Mouse (Mus musculus) layer of hippocampus, adult 18-20 months (tissue): ENCODE data around the gene Dcaf11. TPM values are rescaled to one million over a fixed set of nuclear protein-coding genes. Genes with fewer than 3 reads are reported as not detected.

Experiments used
- DNase-seq, 2 experiments: peaks; one replicate each; pipeline ENCODE4 v3.0.0; 2022; ENCODE audit warnings: low spot score in 2 of 2
- total RNA-seq, 2 experiments: library from RNA; stranded (reverse); gene quantifications; 2 replicates each; pipeline ENCODE4 v1.2.3; 2021

The Dcaf11 gene
- total RNA-seq, 2 experiments from 2014 or later: 72.2 to 83.8 TPM

DNA sequence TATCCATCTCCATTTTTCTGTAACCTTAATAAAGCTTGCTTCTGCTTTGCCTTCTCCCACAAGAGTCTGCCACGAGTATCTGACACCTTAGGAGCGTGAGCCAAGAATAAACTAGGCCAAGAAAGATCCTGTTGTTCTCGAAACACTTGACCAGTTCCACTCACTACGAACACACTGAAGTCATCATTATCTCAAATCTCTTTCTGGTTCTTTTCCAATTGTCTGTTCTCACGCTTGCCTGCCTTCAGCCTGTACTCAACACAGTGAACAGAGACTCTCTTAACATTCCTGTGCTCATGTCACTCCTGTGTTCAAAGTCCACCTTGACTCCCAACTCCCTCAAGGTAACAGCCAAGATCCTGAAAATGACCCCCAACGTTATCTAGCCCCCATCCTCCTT is 53.5 kb downstream of the Dcaf11 start:
- DNase-seq: no peak

DNA sequence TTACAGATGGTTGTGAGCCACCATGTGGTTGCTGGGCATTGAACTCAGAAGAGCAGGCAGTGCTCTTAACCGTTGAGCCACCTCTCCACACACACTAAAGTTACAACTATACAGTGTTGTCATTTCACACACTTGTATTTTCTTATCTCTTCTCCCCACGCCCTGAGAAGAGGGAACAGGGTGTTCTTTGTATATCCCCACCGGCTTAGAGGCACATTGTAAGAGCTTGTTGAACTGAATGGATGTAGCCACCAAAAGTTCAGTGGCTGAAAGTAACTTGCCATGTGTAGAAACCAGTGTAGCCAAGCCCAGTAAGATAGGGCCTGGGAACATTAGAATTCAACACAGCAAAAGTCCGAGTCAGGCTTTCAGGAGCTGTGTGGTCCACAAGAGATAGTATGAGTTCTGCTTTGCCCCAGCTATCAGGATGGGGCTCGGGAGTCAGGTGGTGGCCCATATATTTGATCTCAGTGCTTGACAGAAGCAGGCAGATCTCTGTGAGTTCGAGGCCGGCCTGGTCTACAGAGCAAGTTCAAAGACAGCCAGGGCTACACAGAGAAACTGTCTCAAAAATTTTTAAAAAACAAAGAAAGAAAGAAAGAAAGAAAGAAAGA is 54.9 kb downstream of the Dcaf11 start:
- DNase-seq: no peak

DNA sequence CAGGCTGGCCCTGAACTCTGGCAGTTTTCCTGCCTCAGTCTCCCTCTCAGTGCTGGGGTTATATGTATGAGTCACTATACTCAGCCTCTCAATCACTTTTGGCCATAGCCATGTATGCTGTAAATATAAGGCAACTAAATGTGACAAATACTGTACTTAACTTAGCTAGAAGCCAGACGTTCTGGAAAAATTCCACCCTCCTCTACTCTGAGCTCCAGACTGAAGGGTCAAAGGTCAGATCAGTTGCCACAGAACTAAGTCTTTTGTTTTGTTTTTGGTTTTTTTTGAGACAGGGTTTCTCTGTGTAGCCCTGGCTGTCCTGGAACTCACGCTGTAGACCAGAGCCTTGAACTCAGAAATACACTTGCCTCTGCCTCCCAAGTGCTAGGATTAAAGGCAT is 56.1 kb downstream of the Dcaf11 start:
- no peak for DNase-seq

DNA sequence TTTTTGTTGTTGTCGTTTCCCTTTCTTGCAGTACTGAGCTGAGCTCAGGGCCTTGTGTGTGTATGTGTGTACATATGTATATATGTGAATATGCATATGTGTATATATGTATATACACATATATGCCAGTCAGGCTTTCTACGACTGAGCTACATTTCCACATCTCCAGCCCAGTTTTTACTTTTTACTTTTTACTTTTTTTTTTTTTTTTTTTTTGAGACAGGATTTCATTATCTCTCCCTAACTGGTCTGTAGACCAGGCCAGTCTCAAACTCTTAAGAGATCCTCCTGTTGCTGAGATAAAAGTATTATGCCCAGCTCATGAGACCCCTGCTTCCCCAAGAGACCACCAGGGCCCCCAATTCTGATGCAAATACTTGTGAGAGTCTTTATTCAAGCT is 57.0 kb downstream of the Dcaf11 start:
- DNase-seq: no peak

DNA sequence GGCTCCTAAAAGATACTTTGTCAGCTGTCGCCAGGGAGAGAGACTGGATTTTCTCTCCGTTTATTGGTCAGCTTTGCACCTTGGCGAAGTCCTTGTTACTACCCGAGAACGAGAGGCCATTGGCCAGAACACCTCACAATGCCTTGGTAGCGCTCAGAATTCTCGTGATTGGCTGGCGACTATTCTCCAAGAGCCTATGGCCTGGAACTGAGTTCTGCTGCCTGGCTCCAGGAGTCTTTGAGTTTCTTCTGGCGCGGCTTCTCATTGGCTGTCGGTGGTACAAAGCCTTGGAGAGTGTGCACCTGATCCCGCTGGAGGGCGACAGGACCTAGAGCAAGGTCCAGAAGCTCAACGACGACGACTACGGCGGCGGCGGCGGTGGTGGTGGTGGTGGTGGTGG is 58.0 kb downstream of the Dcaf11 start, which contains the start of gene Rec8:
Gene Rec8 (plus strand): TSS at position 216 of the 400 bp plus-strand sequence.
- no peak for DNase-seq

DNA sequence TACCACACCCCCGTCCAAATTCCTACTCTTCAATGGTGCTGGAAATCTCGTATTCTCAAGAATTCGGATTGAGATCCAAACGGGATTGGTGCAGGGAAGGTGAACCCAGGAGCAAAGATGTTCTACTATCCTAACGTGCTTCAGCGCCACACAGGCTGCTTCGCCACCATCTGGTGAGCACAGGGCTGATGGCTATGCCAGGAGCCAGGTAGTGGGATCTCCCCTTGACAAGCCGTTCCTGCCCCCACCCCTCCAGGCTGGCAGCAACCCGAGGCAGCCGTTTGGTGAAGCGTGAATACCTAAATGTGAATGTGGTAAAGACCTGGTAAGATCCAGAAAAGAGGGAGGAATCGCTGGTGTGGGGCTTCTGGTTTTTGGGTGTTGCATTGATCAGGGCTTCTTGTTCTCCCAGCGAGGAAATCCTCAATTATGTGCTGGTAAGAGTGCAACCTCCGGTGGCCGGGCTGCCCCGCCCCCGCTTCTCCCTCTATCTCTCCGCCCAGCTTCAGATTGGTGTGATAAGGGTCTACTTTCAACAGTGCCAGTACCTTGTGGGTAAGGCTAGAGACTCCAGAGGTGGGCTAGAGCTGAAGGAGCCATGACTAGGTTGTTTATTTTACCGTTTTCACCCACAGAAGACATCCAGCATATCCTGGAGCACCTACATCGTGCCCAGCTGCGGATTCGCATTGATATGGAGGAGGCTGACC is 58.8 kb downstream of the Dcaf11 start:
- DNase-seq: no peak

Other genes with a start within 250 kb of the Dcaf11 start
- gene Dhrs4, start 81.2 kb upstream of the Dcaf11 start, total RNA-seq: 10 to 100 TPM; 20.2 to 22.1 TPM
- gene Carmil3, start 69.4 kb upstream of the Dcaf11 start, total RNA-seq: 10 to 100 TPM; 46.8 to 50.8 TPM
- gene Cpne6, start 49.6 kb upstream of the Dcaf11 start, total RNA-seq: 100 to 1,000 TPM; 653 to 657 TPM
- 1 to 10 TPM; 1.7 to 2.2 TPM for gene Nrl, start 35.0 kb upstream of the Dcaf11 start, total RNA-seq
- gene Pck2, start 19.7 kb upstream of the Dcaf11 start, total RNA-seq: 10 to 100 TPM; 50.9 to 54.2 TPM
- 1 to 10 TPM in 1 of 2 experiments, under 1 TPM in 1; 0.79 to 1.6 TPM for gene A730061H03Rik, start 400 bp downstream of the Dcaf11 start, total RNA-seq
- not detected for gene Fitm1, start 15.6 kb downstream of the Dcaf11 start, total RNA-seq
- 10 to 100 TPM; 54.0 to 56.6 TPM for gene Psme1, start 18.1 kb downstream of the Dcaf11 start, total RNA-seq
- gene Emc9, start 25.3 kb downstream of the Dcaf11 start, total RNA-seq: 10 to 100 TPM; 43.3 to 49.5 TPM
- gene Psme2, start 31.1 kb downstream of the Dcaf11 start, total RNA-seq: 10 to 100 TPM; 53.7 to 57.4 TPM
- 10 to 100 TPM; 38.0 to 43.0 TPM for gene Rnf31, start 31.7 kb downstream of the Dcaf11 start, total RNA-seq
- gene Irf9, start 43.6 kb downstream of the Dcaf11 start, total RNA-seq: 10 to 100 TPM; 10.9 to 13.3 TPM
- gene Rec8, start 58.0 kb downstream of the Dcaf11 start, total RNA-seq: 1 to 10 TPM; 1.4 to 1.8 TPM
- 100 to 1,000 TPM; 119 to 128 TPM for gene Ipo4, start 76.0 kb downstream of the Dcaf11 start, total RNA-seq
- gene Gm49378, start 77.9 kb downstream of the Dcaf11 start, total RNA-seq: 1 to 10 TPM; 2.7 to 3.8 TPM
- 10 to 100 TPM; 39.6 to 40.8 TPM for gene Tm9sf1, start 83.8 kb downstream of the Dcaf11 start, total RNA-seq
- gene Tssk4, start 90.2 kb downstream of the Dcaf11 start, total RNA-seq: 1 to 10 TPM in 1 of 2 experiments, under 1 TPM in 1; 0.79 to 1.2 TPM
- gene Mdp1, start 100.5 kb downstream of the Dcaf11 start, total RNA-seq: 10 to 100 TPM; 45.5 to 52.3 TPM
- gene Gmpr2, start 111.9 kb downstream of the Dcaf11 start, total RNA-seq: 10 to 100 TPM; 23.3 to 26.4 TPM
- gene Nedd8, start 112.1 kb downstream of the Dcaf11 start, total RNA-seq: 100 to 1,000 TPM; 294 to 304 TPM
- 10 to 100 TPM; 12.3 to 15.2 TPM for gene Tinf2, start 121.8 kb downstream of the Dcaf11 start, total RNA-seq
- not detected for gene Tgm1, start 153.9 kb downstream of the Dcaf11 start, total RNA-seq
- gene Rabggta, start 162.3 kb downstream of the Dcaf11 start, total RNA-seq: 10 to 100 TPM; 43.7 to 45.7 TPM
- gene Dhrs1, start 185.7 kb downstream of the Dcaf11 start, total RNA-seq: 10 to 100 TPM; 83.2 to 98.7 TPM
- 10 to 100 TPM; 11.7 to 14.5 TPM for gene Nop9, start 185.7 kb downstream of the Dcaf11 start, total RNA-seq
- gene Cideb, start 198.5 kb downstream of the Dcaf11 start, total RNA-seq: 1 to 10 TPM; 1.7 to 2.2 TPM
- under 1 TPM; 0.12 to 0.13 TPM for gene Ltb4r2, start 201.4 kb downstream of the Dcaf11 start, total RNA-seq
- gene Ltb4r1, start 206.0 kb downstream of the Dcaf11 start, total RNA-seq: under 1 TPM in 1 of 2 experiments, not detected in 1; 0.45 TPM
- gene Adcy4, start 224.1 kb downstream of the Dcaf11 start, total RNA-seq: 1 to 10 TPM; 3.1 to 4.4 TPM
- gene Ripk3, start 228.9 kb downstream of the Dcaf11 start, total RNA-seq: 1 to 10 TPM in 1 of 2 experiments, under 1 TPM in 1; 0.52 to 1.1 TPM